Mouse (Mus musculus) left cerebral cortex, postnatal 10 days (tissue): Measurements from ENCODE around the gene Sass6. TPM values are rescaled to one million over a fixed set of nuclear protein-coding genes. Genes with fewer than 3 reads are reported as not detected.
"Not testable (repeated sequence)": the region's sequence is repeated elsewhere in the genome, so short reads cannot be mapped to it uniquely, and the experiment has no call there.

Source experiments
- DNase-seq, 2 experiments: peaks; one replicate each; pipeline ENCODE4 v3.0.0; 2021 to 2022; ENCODE audit warnings: low spot score in 2 of 2, mixed read lengths in 1 of 2; ENCODE audit errors: extremely low spot score in 1 of 2
- intact Hi-C: fragments of 180-260 bp; cut with DNase I; formaldehyde crosslinking; loops from one replicate; pipeline ENCODE4 v1.15.1; 2025
- total RNA-seq, 2 experiments: library from RNA; stranded (reverse); gene quantifications; 2 replicates each; pipeline ENCODE4 v1.2.3; 2021

The Sass6 gene
- total RNA-seq, 2 experiments from 2014 or later = 8.9 to 9.9 TPM

DNA sequence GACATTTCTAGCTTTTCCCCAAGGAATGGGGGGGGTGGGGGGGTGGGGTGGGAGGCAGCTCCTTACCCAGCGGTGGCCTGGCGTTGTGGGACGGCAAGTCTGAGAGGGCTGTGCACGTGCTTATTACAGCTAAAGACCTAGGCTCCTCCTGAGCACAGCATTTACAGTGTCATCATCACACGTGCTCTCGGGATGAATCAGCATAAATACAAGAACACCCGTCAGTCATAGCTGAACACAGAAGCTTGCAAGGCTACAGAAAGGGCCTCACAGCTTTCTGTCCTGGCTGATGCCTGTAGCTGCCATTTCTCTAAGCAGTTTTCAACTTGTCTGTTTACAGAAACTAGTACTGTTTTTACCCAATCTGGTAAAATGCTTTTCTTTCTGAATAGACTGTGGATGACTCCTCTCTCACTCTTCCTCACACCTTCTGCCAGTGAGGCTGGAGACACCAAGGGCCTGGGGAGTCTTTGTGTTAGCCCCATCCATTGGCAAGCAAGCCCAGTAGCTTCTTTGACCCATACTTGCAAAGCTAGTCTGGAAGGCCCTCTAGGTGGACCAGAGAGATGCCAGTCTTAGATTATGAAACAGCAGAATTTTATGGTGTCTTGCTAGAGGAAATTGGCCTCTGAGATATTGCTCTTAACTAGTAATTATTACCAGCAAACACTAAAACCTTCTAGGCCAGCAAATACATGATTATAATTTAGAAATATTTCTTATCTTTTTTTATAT, 26.0 kb downstream of the Sass6 start:
- intact Hi-C loops = no loop called here
- no peak for DNase-seq

DNA sequence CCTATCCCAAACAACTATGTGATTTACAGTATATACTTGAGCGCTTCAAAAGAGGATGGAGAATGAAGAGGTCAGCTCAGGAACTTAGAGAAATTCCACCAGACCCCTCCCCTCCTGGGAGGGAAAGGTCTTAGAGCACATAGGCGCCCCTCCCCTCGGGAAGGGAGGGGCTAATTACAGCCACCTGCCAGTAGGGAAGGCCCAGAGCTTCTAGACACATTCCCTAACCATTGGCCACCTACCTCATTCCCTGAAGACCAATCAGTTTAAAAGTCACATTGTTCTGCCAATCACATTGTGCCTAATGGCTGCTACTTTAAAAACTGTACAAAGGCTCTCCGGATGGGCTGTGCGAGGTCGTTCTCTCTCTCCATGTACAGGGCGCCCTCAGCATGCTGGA, 27.9 kb downstream of the Sass6 start:
- intact Hi-C loops = no loop called here

DNA sequence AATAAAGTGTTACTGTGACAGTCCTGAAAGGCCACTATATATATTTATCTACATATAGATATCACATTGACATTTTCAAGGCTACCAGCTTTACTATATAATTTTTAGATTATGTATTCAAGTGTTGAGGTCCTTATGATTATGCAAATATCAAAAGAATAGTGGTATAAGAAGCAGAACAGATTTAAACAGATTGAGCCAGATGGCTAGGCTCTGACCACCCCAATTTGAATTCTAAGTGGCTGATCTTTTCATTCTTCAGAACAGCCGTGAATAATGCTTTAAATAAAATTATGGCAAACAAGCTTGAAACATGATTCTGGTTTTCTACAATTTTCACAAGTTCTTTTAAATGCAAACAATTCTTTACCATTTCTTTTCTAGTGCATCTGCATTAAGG, 36.7 kb downstream of the Sass6 start:
- intact Hi-C loops = no loop called here
- DNase-seq = no peak

More for the DNA sequence above, 27.9 kb downstream of the Sass6 start:
- DNase-seq = no peak

DNA sequence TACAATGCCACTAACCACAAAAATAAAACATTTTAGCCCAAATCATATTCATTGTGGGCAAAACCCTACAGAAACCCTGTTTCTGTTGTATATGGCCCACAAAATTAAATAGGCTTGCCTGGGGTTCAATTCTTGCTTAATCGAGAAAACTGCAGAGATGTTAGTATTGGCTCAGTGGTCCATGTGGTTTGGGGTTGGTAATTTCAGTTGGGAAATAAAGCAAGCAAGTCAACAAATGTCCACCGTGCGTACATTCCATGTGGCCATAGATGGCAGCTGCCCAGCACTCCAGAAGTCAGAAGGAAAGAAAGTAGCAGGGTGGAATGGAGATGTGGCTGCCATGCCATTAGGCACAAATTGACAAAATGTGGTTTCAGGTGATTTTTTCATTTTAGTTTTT, 38.2 kb downstream of the Sass6 start:
- intact Hi-C loops = no loop called here
- no peak for DNase-seq

DNA sequence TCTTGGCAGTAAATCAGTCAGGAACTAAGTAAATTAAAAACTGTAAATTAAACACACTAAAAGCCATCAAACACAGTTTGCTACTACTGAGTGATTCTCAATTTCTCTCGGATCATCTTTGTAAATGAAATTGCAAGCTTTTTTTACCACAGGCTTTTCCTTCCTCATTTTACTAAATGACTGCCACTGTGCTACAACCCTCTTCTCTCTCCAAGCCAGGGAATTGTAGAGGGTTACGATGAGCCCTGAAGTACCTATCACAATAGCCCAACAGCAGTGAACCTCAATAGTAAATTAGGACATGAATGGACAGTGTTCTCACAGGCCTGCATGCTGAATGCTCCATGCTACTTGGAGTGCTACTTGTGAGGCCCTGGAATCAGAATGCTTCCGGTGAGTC, 39.3 kb downstream of the Sass6 start:
- no peak for DNase-seq
- intact Hi-C loops = no loop called here

DNA sequence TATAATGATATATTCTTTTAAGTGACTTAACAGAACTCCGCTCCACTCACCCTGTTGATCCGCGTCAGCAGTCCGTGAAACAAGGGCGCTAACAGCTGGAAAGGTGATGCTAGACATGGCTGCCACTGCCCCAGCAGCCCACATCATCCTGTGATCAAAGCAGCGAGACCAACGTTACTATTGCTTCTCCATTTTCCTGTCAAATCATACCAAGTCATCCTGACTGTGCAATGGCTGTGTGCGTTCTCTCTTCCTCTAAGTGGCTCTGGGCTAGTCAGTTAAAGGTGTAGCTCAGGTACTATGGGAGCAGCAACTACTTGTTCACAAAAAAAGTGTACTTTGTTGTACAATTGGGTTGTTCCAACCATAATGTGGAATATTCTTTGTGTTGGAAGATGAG, 40.1 kb downstream of the Sass6 start:
- no peak for DNase-seq
- intact Hi-C loops = loop anchor here (5.0 kb wide), 1 partner anchor 128 kb away; the partner anchor contains the start of gene Rtca

DNA sequence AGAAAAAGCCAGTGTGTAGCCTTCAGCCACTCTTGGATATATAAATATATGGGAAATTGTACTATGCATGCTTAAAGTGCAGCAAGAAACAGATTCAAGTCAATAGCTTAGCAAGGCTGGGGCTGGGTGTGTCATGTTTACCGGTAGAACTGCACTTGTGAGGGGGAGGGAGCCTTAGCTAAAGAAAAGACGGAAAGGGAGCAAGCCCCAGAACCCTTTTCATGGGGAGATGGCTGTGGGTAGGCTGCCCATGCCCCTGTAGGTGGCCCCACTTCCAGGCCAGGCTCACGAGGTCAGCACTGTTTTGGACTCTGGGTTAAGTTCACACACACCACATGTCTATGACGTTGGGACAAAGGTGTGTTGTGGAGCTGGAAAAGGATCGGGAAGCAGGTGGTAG, 41.0 kb downstream of the Sass6 start:
- intact Hi-C loops = loop anchor here (5.0 kb wide), 1 partner anchor 128 kb away; the partner anchor contains the start of gene Rtca
- DNase-seq = no peak

DNA sequence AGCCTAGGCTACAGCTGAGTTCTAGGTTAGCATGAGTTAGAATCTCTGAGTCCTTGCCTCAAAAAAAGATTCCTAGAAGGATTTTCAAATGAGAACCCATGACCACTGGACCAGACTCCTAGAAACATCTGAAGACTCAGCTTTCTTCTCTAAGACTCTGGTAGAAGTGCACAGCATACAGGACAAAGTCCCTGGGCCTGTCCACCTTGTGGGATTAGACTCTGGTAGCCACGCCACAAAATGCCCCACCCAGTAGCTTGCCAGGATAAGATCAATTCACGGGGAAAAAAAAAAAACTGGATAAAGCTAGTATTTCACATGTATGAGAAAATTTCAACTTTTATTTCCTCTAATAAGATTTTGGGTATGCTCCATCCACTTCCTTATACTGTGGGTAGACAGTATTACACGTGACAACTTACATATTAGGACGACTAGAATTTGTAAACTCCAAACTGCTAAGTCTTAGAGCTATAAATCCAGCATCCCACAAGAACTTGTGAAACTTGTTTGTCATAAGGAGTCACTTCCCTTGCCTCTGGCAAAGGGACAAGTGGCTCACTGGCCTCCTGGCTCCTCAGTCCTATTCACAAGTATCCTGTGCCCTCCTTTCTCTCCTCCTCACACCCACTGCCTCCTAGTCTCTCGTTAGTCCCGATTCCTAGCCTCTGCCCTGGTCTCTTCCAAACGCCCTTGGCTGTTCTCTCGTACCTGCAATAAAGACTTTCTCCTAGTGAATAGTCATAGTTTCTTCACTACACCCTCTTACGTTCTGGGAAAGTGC, 43.1 kb downstream of the Sass6 start:
- intact Hi-C loops = loop anchor here (5.0 kb wide), 1 partner anchor 131 kb away; the partner anchor contains the start of gene Rtca
- no peak for DNase-seq

DNA sequence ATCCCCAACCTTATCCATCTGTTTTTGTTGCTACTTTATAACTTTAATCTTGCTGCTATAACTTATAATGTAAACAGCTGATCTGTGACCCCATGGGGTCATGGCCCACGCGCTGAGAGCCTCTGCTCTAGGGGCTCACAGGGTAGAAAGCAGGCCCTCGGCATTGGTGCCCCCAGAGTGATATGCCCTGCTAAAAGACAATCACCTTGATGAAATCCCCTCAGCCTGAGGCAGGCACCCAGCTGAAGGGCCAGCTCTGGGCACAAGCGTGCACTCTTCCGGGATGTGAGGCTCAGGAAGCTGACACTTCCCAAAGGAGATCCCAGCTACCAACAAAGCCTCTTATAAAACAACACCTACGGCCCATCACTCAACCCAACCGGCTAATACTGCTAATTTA, 43.8 kb downstream of the Sass6 start:
- intact Hi-C loops = loop anchor here (5.0 kb wide), 1 partner anchor 131 kb away; the partner anchor contains the start of gene Rtca
- no peak for DNase-seq

DNA sequence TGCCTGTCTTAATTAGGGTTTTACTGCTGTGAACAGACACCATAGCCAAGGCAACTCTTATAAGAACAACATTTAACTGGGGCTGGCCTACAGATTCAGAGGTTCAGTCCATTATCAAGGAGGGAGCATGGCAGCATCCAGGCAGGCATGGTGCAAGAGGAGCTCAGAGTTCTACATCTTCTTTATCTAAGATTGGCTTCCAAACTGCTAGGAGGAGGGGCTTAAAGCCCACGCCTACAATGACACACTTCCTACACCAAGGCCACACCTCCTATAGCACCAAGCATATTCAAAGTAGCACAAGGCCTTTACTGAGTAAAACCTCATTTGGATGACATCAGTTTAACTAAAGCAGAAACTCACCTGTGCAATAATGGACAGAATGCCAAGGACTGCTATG, 45.2 kb downstream of the Sass6 start:
- no peak for DNase-seq
- intact Hi-C loops = no loop called here

DNA sequence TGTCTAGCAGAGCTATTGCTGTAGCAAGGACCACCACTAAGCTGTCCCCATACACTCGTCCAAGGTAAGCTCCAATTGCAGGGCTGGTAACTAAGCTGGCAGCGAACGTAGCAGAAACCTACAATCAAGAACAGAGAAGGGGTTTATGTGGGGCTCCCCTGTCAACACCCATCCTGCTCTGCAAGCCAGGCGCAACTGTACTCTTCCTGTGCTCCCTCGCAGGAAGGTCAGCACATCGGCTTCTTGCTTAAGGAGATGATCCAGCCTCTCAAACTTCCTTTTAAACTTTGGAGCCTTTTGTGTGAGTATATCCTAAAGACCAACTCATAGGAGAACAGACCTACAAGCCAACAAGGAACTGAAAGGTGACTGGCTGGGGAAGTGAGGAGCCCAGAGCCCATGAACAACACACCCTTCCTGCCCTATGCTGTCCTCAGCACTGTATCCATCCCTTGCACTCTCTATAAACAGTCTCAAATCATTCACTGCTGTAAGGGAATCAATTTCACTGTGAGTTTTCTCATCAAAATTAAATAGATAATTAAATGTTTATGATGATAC, 47.1 kb downstream of the Sass6 start:
- intact Hi-C loops = no loop called here
- no peak for DNase-seq

DNA sequence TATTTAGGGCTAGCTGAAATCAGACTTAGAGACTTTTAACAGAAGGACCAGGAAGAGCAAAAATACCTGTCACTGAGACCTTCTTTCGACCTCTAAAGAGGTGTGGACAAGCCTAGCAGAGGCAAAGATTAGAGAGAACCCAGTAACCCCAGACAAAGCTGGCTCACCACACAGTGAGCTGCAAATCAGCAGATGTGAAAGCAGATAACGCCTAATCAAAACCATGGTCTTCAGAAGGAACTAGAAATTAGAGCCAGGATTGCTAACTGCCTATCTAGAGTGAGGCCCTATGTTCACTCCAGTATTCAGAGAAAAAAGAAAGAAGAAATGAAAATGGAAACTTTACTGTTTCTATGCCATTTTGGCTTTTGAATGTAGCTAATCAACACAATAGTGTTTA, 47.6 kb downstream of the Sass6 start:
- no peak for DNase-seq
- intact Hi-C loops = no loop called here

DNA sequence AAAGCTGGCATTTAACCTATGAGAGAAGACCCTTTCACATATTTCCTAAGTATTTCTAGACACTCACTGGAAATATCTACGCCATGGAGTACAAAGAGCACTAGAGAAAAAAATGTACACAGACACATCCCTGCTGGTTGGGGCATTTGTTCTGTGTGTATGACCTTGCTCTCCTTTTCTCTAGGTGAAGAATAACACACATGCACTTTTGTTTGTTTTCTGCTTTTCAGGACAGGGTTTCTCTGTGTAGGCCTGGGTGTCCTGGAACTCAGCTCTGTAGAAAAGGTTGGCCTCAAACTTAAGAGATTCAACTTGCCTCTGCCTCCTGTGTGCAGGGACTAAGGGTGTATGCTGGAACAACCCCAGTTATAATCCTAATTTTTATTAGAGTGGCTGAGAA, 51.6 kb downstream of the Sass6 start:
- intact Hi-C loops = no loop called here
- no peak for DNase-seq

DNA sequence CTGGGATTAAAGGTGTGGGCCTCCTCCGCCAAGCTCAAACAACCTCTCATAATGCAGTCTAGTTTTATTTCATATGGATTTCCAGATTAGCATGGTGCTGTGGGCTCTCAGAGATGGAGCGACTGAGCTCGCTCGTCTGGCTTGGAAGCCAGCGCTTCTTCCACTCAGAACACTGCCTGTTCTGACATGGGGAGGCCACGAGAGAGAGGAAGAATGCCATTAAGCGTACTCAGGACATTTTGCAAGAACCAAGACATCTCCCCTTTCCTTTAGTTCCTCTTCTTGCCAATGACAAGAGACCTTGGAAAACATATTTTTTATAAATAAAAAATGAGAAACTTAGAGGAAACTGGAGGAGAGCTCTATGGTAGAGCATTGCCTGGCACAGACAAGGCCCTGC, 54.0 kb downstream of the Sass6 start:
- intact Hi-C loops = no loop called here
- no peak for DNase-seq

DNA sequence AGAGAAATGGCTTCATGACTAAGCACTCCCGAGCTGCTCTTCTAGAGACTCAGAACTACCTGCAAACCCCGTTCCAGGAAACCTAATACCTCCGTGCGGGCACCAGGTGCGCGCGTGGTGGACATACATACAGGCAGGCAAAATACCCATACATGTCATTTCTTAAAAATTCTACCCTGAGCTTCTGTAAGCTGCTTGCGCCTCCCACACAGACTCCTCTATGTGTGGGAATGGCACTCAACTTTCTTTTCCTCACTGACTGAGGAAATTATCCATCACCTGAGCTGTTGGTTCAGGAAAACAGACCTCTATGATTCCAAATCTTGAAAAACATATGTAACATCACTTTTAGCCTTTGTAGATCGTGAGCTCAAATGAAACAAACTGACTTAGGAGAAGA, 55.9 kb downstream of the Sass6 start:
- intact Hi-C loops = no loop called here
- DNase-seq = no peak

DNA sequence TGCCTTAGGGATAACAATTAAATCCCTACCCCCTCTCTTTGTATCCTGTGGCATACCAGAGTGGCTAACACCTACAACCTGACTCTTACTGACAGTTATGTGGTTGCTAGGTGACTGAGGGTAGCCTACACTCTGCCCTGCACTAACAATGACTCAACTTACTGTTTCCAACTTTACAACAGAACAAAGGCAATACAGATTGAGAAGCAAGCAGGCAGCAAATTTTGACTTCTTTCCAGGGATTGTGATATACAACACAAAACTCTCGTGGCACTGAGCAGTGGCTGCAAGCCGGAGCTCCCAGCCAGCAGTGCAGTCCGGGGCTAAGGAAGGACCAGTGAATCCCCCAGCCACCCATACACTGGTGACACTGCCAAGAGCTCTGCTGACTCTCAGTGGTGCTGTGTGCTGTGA, 57.3 kb downstream of the Sass6 start:
- no peak for DNase-seq
- intact Hi-C loops = no loop called here

DNA sequence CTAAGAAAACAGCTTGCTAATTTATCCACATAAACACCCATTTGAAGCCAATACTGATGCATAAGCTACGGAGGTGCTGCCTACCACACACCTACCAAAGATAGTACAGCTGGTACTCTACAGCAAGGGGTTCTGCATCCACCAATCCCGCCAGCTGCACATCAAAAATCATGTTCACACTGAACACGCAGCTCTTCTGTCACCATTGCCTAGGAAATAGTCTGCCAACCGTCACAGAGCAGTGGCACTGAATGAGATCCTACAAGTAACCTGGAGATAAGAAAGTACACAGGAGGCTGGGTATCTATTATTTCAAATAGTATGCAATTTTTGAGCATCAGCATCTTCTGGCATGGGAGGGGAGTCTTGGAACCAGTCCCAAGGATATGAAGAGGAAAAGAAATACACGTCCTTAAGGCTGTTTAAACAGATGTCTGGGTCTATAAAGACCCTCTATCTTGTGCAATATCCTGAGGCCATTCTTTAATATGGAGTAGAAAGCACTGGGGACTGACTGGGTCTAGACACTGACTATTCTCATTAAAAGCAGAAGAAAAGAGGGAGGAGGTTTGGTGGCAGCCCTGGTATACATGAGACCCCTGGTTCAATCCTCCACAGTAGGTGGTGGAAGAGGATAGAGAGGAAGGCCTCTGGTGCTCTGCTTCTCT, 58.6 kb downstream of the Sass6 start:
- no peak for DNase-seq
- intact Hi-C loops = no loop called here

DNA sequence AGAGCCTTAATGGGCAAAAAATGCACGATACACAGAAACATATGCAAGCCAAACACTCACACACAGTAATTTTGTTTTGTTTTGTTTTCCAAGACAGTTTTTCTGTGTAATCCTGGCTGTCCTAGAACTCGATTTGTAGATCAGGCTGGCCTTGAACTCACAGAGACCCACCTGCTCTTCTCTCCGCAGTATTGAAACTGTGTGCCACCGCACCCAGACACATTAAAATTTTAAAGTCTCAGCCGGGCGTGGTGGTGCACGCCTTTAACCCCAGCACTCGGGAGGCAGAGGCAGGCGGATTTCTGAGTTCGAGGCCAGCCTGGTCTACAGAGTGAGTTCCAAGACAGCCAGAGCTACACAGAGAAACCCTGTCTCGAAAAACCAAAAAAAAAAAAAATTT, 59.3 kb downstream of the Sass6 start:
- intact Hi-C loops, DNase-seq: not testable (repeated sequence)

DNA sequence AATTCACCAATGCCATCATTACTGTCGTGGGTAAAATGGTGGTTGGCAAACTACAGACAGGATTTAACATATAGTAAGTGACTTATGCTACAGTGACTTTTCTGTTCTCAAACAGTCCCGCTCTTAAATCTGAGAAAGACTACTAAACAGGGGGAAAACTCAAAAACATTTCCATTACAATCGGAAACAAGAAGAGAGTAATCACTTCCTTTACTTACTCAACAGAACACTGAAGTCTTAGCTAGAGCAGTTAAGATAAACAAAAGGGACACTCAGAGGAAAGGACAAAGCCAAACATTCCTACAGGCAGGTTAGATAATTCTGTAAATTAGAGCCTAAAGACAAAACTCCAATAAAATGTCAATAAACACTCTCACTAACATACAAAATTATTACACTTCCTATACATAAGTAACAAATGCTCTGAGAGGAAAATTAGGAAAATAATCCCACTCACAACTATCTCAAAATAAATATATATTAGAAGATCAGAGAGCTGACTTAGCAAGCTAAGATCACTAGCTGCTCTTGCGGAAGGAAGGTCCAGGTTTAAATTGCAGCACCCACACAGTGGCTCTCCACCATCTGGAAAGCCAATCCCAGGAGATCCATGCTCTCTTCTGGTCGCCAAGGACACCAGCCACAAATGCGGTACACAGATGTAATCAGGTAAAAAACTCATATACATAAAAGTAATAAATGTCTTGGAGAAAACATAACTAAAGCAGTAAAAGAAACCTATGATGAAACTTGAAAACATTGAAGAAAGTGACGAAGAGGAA, 61.6 kb downstream of the Sass6 start:
- no peak for DNase-seq
- intact Hi-C loops = no loop called here
